Mouse (Mus musculus): Measurements from ENCODE around the gene Tmem51.

- TF ChIP-seq CTCF (IDR thresholded peaks at IDR 0.05; ENCODE audit: insufficient read depth, low read length) (no peak), POLR2A (IDR thresholded peaks at IDR 0.05; ENCODE audit: borderline replicate concordance, extremely low read depth, low read depth, low read length) (no peak)
These were observed 28.5 kb downstream of the Tmem51 start for GRCm38 (mm10) chr4:142055600-142055999.
